Mouse (Mus musculus) CH12.LX (cell line): ENCODE measurements around the gene Tmprss4. TPM values are rescaled to one million over a fixed set of nuclear protein-coding genes. Genes with fewer than 3 reads are reported as not detected.

Experiments
- DNase-seq: peaks from one replicate; pipeline ENCODE4 v3.0.0-alpha.2; 2013; ENCODE audit errors: extremely low read depth
- H3K27ac ChIP-seq: 2 replicates; pipeline ENCODE4 v1.5.1; 2012; ENCODE audit warnings: low read depth, mild to moderate bottlenecking, control low read depth, moderate library complexity; ENCODE audit not compliant: insufficient read depth
- H3K27me3 ChIP-seq: replicated peaks from 2 replicates; pipeline ENCODE3; 2012; ENCODE audit warnings: inconsistent platforms
- H3K36me3 ChIP-seq, 2 experiments: replicated peaks in 1 of 2; 2 replicates each; pipeline versions ENCODE3 to v1.6.1; 2012; ENCODE audit warnings: inconsistent platforms in 1 of 2, low read length in 1 of 2, mild to moderate bottlenecking in 1 of 2, mixed read lengths in 1 of 2, moderate library complexity in 1 of 2; ENCODE audit not compliant: control insufficient read depth in 1 of 2, insufficient read depth in 1 of 2
- H3K4me1 ChIP-seq, 2 experiments: 2 replicates each; pipeline ENCODE4 v1.6.1; 2012; ENCODE audit warnings: inconsistent platforms in 1 of 2, moderate library complexity in 1 of 2; ENCODE audit not compliant: insufficient read depth in 2 of 2, control insufficient read depth in 1 of 2
- H3K4me2 ChIP-seq: 2 replicates; pipeline ENCODE4 v1.6.1; 2012; ENCODE audit warnings: low read depth, mild to moderate bottlenecking, control low read depth; ENCODE audit not compliant: poor library complexity, insufficient read depth, severe bottlenecking
- H3K4me3 ChIP-seq, 3 experiments: fragments of 150-350 bp in 1 of 3; sonication (generic) in 1 of 3; replicated peaks in 1 of 3; 2 replicates each; pipeline versions ENCODE3 to v1.5.1; 2011 to 2012; ENCODE audit warnings: low read depth in 2 of 3, low read length in 2 of 3, mild to moderate bottlenecking in 2 of 3, moderate library complexity in 2 of 3, control low read depth in 1 of 3, improper control_type of control experiment in 1 of 3, inconsistent platforms in 1 of 3, mixed read lengths in 1 of 3; ENCODE audit not compliant: poor library complexity in 1 of 3
- H3K79me2 ChIP-seq: replicated peaks from 2 replicates; pipeline ENCODE4 v1.6.1; 2012; ENCODE audit warnings: mild to moderate bottlenecking, moderate library complexity; ENCODE audit not compliant: control insufficient read depth, poor library complexity, insufficient read depth, severe bottlenecking; ENCODE audit errors: extremely low read depth
- H3K9ac ChIP-seq: 2 replicates; pipeline ENCODE4 v1.6.1; 2012; ENCODE audit warnings: low read depth, mild to moderate bottlenecking, control low read depth, moderate library complexity; ENCODE audit not compliant: insufficient read depth
- H3K9me3 ChIP-seq: replicated peaks from 2 replicates; pipeline ENCODE3; 2012; ENCODE audit warnings: low read length, inconsistent platforms, mixed read lengths
- BHLHE40 ChIP-seq: IDR thresholded peaks from 2 replicates; pipeline ENCODE4 v1.6.1; 2011; ENCODE audit warnings: mild to moderate bottlenecking, low read depth, low read length, improper control_type of control experiment
- CHD1 ChIP-seq: IDR thresholded peaks from 2 replicates; pipeline ENCODE4 v1.6.1; 2012; ENCODE audit warnings: low read depth, low read length, improper control_type of control experiment, inconsistent platforms
- EP300 ChIP-seq: IDR thresholded peaks from 2 replicates; pipeline ENCODE4 v1.6.1; 2011; ENCODE audit warnings: low read length, improper control_type of control experiment
- ETS1 ChIP-seq: conservative IDR thresholded peaks from 2 replicates; pipeline ENCODE4 v1.6.1; 2012; ENCODE audit warnings: low read depth, mild to moderate bottlenecking, inconsistent platforms, low read length, improper control_type of control experiment, moderate library complexity
- IRF4 ChIP-seq: IDR thresholded peaks from 2 replicates; pipeline ENCODE4 v1.6.1; 2014; ENCODE audit warnings: low read depth, mild to moderate bottlenecking, inconsistent platforms, low read length, improper control_type of control experiment
- JUND ChIP-seq: conservative IDR thresholded peaks from 2 replicates; pipeline ENCODE4 v1.6.1; 2011; ENCODE audit warnings: low read depth, low read length, improper control_type of control experiment
- MAZ ChIP-seq: IDR thresholded peaks from 2 replicates; pipeline ENCODE4 v1.6.1; 2012; ENCODE audit warnings: low read depth, mild to moderate bottlenecking, inconsistent platforms, low read length, improper control_type of control experiment, moderate library complexity
- MEF2A ChIP-seq: IDR thresholded peaks from 2 replicates; pipeline ENCODE4 v1.6.1; 2014; ENCODE audit warnings: low read depth, mild to moderate bottlenecking, inconsistent platforms, low read length, improper control_type of control experiment, borderline replicate concordance
- NELFE ChIP-seq: IDR thresholded peaks from 2 replicates; pipeline ENCODE4 v1.6.1; 2011; ENCODE audit warnings: low read depth, low read length, improper control_type of control experiment
- TCF12 ChIP-seq: IDR thresholded peaks from 2 replicates; pipeline ENCODE4 v1.6.1; 2014; ENCODE audit warnings: low read depth, mild to moderate bottlenecking, inconsistent platforms, low read length, improper control_type of control experiment
- USF1 ChIP-seq: IDR thresholded peaks from 2 replicates; pipeline ENCODE4 v1.6.1; 2014; ENCODE audit warnings: low read depth, mild to moderate bottlenecking, inconsistent platforms, low read length, improper control_type of control experiment
- ZC3H11A ChIP-seq: IDR thresholded peaks from 2 replicates; pipeline ENCODE4 v1.6.1; 2012; ENCODE audit warnings: low read depth, mild to moderate bottlenecking, inconsistent platforms, low read length, improper control_type of control experiment
- dilution Hi-C: fragments of 300-500 bp; cut with MboI; formaldehyde crosslinking; loops from 2 replicates; pipeline ENCODE4 v1.14.3; 2020; ENCODE audit warnings: low sequenced_read_pairs; ENCODE audit not compliant: extremely low pct_unique_long_range_greater_than_20kb, extremely low pct_ligation_motif_present
- in situ Hi-C: fragments of 300-500 bp; cut with MboI; formaldehyde crosslinking; loops from 3 replicates; pipeline ENCODE4 v1.14.3; 2019; ENCODE audit warnings: low sequenced_read_pairs, low pct_ligation_motif_present, low pct_unique_long_range_greater_than_20kb, mixed read lengths
- polyA plus RNA-seq: library from polyadenylated mRNA; unstranded; fragments of >175 nt; gene quantifications from 2 replicates; pipeline ENCODE4 v1.2.1, GENCODE M21; 2012; ENCODE audit warnings: low read depth; ENCODE audit not compliant: insufficient read length
- total RNA-seq, 2 experiments: library from RNA; depleted of rRNA; stranded (reverse); fragments of 300-350 nt in 1 of 2; fragments of >200 nt in 1 of 2; gene quantifications; 2 replicates each; pipeline ENCODE4 v1.2.3; 2012 to 2014

The Tmprss4 gene
- total RNA-seq (2012; rRNA removed) (not detected in 2 replicates), total RNA-seq (2014; rRNA removed) (not detected in 2 replicates), polyA plus RNA-seq (not detected in 2 replicates)

DNA sequence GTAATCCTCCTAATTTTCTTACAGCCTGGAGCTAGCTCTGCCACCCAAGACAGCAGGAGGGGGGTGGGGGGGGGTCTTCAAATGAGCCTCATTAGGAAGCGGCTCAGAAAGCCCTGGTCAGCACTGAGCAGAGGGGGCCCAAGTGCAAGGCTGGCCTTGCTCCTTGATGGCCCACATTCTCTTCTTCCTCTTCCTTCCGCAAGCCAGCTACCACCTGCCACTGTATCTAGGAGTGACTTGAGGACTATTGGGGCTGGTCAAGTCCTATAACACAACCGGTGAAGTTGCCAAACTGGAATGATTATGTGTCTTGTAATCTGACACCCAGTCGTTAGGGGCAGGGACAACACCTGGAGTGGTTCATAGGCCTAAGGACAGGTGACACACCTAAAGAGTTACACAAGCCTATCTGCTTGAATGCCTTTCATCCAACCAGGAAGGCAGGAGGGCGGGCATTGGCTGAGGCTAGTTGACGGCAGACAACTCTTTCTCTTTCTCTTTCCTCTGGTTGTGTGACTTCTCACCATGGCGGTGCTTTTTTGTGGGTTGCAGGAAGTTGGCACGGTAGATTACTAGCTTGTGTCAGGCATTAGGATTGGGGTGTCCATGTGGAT is at the start of gene Tmprss4:
Gene Tmprss4 (minus strand): TSS at position 296 of the 614 bp plus-strand sequence.
- H3K4me3 ChIP-seq: no peak within 1 kb of the TSS
- H3K27me3 ChIP-seq: no peaks in the 10 kb centered on the region
- no peaks in the 10 kb centered on the region for H3K36me3 ChIP-seq
- no peak within 1 kb of the TSS for H3K4me2 ChIP-seq
- no peak within 1 kb of the TSS for H3K9ac ChIP-seq
- in situ Hi-C loops (loop anchor here (25.0 kb wide), 1 partner anchor 533 kb away; no protein-coding TSS in a partner anchor), dilution Hi-C loops (no loop called here)
- H3K9me3 ChIP-seq: no peaks in the 10 kb centered on the region
- no peak within 1 kb of the TSS for H3K27ac ChIP-seq
- no peak for DNase-seq
- H3K4me1 ChIP-seq: peaks cover 6 to 23% of the 10 kb centered on the region in 2 experiments; a peak in 3 of 4 replicates
- TF ChIP-seq NELFE: no peak
- TF ChIP-seq MAZ: no peak
- no peak for TF ChIP-seq BHLHE40
- no peaks in the 10 kb centered on the region for H3K79me2 ChIP-seq

DNA sequence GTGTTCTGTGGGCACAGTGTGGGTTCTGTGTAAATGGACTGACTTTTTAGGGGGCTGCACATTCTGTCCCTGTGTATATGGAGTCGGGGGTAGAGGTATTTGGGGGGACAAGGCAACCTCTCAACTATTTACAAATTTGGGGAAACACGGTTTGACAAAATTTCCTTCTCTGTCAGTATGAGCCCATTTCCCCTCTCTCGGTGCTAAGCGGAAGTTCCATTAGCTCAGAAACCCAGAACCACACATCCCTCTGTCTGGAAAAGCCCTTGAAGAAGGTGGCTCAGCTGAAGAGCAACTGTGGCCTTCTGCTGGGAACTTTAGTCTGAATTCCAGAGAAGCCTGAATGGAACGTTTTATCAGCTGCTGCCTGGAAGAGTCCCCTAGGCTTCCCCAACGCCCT is 48.5 kb upstream of the Tmprss4 start:
- H3K9ac ChIP-seq: no peak overlapping the region
- no peak for DNase-seq
- peaks cover 39 to 83% of the 10 kb centered on the region in 2 experiments for H3K4me1 ChIP-seq
- H3K4me3 ChIP-seq: no peak overlapping the region
- H3K4me2 ChIP-seq: no peak overlapping the region
- no peaks in the 10 kb centered on the region for H3K27me3 ChIP-seq
- dilution Hi-C loops (no loop called here), in situ Hi-C loops (no loop called here)
- no peaks in the 10 kb centered on the region for H3K9me3 ChIP-seq
- TF ChIP-seq ZC3H11A (no peak), MEF2A (peak; percentile 13; the same call in 1 of the 2 replicates), USF1 (no peak), EP300 (peak; percentile 17; the same call in 1 of the 2 replicates), JUND (no peak)
- H3K36me3 ChIP-seq: peaks cover 16 to 34% of the 10 kb centered on the region in 2 experiments
- H3K27ac ChIP-seq: no peak overlapping the region
- no peaks in the 10 kb centered on the region for H3K79me2 ChIP-seq

DNA sequence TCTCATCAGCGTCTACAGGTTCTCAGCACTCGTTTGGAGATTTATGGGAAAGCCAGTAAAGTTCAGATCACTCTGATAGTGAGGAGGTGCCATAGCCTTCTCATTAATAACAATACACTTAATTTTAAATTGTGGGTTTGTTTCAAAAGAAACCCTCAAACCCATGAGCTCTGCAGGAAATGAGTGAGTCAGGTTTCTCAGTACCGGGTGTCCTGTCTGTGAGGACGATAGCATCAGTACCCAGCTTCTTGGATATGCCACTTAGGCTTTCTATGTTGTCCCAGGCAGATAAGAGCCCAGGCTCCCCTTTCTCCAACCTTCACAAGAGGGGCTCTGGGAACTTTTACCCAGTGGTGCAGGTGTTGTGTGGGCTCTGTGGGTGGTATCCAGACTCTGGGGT is 48.1 kb upstream of the Tmprss4 start:
- H3K9me3 ChIP-seq: no peaks in the 10 kb centered on the region
- in situ Hi-C loops: no loop called here
- no peak overlapping the region for H3K27ac ChIP-seq
- DNase-seq: no peak
- peaks cover 43 to 87% of the 10 kb centered on the region in 2 experiments for H3K4me1 ChIP-seq
- H3K79me2 ChIP-seq: no peaks in the 10 kb centered on the region
- TF ChIP-seq ETS1 (no peak), TCF12 (no peak), IRF4 (no peak), NELFE (no peak), CHD1 (no peak)
- H3K36me3 ChIP-seq: peaks cover 16 to 30% of the 10 kb centered on the region in 2 experiments
- dilution Hi-C loops: no loop called here
- H3K9ac ChIP-seq: no peak overlapping the region
- no peak overlapping the region for H3K4me3 ChIP-seq
- no peaks in the 10 kb centered on the region for H3K27me3 ChIP-seq
- no peak overlapping the region for H3K4me2 ChIP-seq
